Mouse (Mus musculus) thymus, adult 2 months (tissue): Measurements from ENCODE around the gene Slc38a2.

Experiments used
- CTCF ChIP-seq: fragments of 200-500 bp; IDR thresholded peaks from 2 replicates; pipeline ENCODE4 v1.5.1; 2012; ENCODE audit warnings: mild to moderate bottlenecking, control low read depth, low read length, moderate library complexity, borderline replicate concordance; ENCODE audit not compliant: control insufficient read depth, poor library complexity, insufficient read depth; ENCODE audit errors: extremely low read depth
- POLR2A ChIP-seq: fragments of 200-500 bp; IDR thresholded peaks from 2 replicates; pipeline ENCODE4 v1.6.1; 2012; ENCODE audit warnings: mild to moderate bottlenecking, low read length, control low read depth, moderate library complexity; ENCODE audit not compliant: control insufficient read depth, poor library complexity, insufficient read depth; ENCODE audit errors: extremely low read depth

GRCm38 (mm10) chr15:96675744-96676143 is 23.8 kb downstream of the Slc38a2 start:
- TF ChIP-seq CTCF (no peak), POLR2A (no peak)
